Mouse (Mus musculus) 3T3-L1 (cell line): Measurements from ENCODE around the gene Gm49393.

Source experiments
- DNase-seq: peaks from one replicate; pipeline ENCODE4 v3.0.0-alpha.2; 2015; ENCODE audit warnings: low read depth, low spot score

Gene Gm49393

GRCm38 (mm10) chr13:60809690-60810089 lies 125.7 kb downstream of the Gm49393 start:
- DNase-seq = no peak
